Mouse (Mus musculus): ENCODE results near the gene Slc8a2. TPM values are rescaled to one million over a fixed set of nuclear protein-coding genes. Genes with fewer than 3 reads are reported as not detected.

Slc8a2 gene
- 21.2 and 22.4 TPM in 2 replicates for polyA plus RNA-seq (2021; fragmentation: Nextera tagmentation)
- long read RNA-seq, experiment 1, full-length matches to known transcripts: 9 of 20 reads
- long read RNA-seq, experiment 1, partial matches to known transcripts: 9 of 20 reads
- long read RNA-seq, experiment 1, other reads (novel, unspliced or antisense): 2 of 20 reads
- long read RNA-seq, experiment 2, full-length matches to known transcripts: 1 of 17 reads
- long read RNA-seq, experiment 2, partial matches to known transcripts: 7 of 17 reads
- long read RNA-seq, experiment 2, other reads (novel, unspliced or antisense): 9 of 17 reads

DNA sequence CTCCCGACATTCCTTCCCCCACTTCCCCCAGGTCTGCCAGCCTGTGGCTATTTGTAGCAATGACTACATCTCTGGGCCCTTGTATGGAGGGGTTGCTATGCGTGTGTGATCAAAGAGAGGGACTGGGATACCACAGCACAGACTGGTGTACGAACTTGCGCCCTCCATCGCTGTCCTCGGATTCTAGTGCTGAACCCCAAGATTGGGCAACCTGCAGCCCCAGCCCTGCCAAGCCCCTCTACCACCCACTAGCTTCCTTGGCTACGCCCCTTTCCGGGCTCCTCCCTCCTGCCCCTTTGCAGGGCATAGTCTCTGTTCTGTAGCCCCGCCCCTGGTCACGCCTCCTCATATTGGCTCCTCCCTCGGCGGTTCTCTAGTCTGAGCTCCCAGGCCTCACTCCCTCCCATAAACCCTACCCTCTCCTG lies at the start of gene Slc8a2:
Gene Slc8a2, plus strand, starts transcription at position 406 of the 425 bp plus-strand sequence.

DNA sequence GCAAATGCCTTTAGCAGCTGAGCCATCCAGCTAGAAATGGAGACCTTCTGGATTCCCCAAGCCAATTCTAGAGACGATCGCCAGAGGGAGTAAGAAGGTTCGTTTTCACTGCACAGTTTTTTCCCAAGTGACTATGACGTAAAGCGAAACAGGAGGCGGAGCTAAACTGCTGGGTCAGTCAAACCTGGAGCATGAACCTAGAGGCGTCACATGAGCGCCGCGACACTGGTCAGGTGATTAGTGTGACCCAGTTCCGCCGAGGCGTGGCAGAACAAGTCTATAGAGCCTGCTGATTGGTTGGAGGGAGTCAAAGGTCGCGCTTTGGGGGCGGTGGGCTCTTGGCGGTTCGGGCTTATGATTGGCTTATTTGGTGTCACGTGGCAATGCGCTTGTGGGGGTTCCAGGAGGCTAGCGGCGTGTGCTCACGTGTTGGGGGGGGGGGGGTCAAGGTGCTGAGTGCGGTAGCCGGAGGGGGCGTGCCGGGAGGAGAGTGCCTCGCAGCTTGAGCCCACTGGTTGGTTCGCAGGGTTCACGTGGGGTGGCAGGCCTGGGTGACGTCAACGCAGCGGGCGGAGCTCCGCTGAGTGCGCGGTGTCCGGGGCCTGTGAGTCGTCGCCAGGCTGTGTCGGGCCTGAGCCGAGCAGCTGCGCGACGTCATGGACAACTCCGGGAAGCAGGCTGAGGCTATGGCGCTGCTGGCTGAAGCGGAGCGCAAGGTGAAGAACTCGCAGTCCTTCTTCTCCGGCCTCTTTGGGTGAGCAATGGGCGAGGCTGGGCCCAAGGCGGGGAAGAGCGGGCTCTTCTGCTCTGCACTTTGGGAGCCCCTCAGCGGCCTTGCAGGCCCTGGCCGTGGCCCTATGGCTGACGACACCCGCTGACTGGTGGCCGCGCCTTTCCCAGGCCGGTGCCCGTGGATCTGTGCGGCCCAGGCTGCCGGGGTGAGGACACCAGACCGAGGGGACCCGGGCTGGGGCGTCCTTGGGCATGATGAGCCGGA lies 31.3 kb upstream of the Slc8a2 start, which contains the start of gene Napa:
Gene Napa, plus strand, starts transcription at position 438 of the 997 bp plus-strand sequence.

DNA sequence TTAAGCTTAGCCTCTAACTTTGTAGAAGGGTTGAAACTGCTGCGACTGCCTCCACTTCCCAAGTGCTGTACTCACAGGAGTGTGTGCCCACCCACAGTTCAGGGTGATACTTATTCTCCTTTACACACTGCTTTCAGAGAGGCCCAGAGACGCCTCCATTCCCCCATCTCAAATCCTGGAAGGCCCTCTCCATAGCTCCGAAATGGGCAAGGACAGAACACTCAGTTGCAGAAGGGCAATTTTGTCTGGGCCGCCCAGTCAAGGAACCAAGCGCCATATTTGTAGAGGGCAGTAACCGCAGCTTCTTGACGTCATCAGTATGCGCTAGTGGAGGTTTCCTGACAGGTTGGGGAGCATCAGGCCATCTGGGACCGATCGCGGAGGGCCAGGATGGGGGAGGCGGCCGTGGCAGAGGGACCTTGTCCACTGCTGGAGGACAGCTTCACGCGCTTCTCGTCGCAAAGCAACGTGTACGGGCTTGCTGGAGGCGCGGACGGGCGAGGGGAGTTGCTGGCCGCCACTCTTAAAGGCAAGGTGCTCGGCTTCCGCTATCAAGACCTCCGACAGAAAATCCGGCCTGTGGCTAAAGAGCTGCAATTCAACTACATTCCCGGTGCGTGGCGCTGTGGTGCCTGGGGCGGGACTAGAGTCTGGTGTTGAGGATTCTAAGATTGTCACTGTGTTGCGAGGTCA lies 9.9 kb upstream of the Slc8a2 start, which contains the start of gene Kptn:
Gene Kptn, plus strand, starts transcription at position 327 of the 693 bp plus-strand sequence.

DNA sequence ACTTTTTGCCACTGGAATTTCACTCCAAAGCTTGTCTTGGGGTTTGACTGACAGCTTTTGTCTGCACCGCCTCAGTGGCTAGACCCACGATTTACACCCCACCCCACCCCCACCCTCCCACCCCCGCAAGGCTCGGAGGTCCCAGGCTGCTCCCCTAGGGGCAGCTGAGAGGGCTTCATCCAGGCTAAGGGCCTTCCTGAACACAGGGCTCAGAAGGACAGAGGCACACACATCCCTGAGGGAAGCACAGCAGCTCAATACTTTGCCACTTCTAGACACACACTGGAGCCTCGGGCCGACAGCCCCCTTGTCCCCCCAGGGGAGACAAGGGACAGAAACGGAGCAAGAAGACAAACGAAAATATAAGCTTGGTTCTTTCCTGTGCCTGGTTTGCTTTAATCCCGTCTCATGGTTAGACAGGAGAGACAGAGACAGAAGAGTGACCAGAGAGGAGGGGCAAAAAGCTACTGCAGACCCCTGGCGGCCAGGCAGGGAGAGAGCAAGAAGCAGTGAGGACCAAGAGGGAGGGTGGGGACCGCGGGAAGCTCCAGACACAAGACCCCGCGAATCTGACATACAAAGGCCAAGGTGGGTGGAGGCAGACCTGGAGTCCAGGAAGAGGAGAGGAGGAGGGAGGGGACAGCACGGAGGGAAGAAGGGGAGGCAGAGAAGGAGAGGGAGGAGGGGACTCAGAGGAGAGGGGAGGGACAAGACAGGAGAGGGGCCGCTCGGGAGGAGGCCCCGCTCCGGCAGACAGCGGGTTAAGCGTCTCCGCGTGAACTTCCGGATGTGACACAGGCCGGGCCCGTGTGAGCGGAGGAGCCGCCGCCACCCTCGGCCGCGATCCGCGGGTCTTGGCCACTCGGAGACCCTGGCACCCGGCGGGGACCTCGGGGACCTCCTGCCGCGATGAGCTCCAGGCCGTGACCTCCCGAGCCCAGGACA lies 45.2 kb downstream of the Slc8a2 start, which contains the start of gene Meis3:
Gene Meis3, plus strand, starts transcription at position 494 of the 945 bp plus-strand sequence.

Other genes starting within 250 kb of the Slc8a2 start
- not detected in 2 replicates for gene Crx, start 249.9 kb upstream of the Slc8a2 start, polyA plus RNA-seq (2021; fragmentation: Nextera tagmentation)
- not detected in 2 replicates for gene Crxos, start 247.2 kb upstream of the Slc8a2 start, polyA plus RNA-seq (2021; fragmentation: Nextera tagmentation)
- 2,345 and 3,530 TPM in 2 replicates for gene Selenow, start 207.4 kb upstream of the Slc8a2 start, polyA plus RNA-seq (2021; fragmentation: Nextera tagmentation)
- 131 and 208 TPM in 2 replicates for gene Nop53, start 183.8 kb upstream of the Slc8a2 start, polyA plus RNA-seq (2021; fragmentation: Nextera tagmentation)
- 1.3 and 3.1 TPM in 2 replicates for gene Ehd2, start 162.3 kb upstream of the Slc8a2 start, polyA plus RNA-seq (2021; fragmentation: Nextera tagmentation)
- gene Bicra, start 81.9 kb upstream of the Slc8a2 start, polyA plus RNA-seq (2021; fragmentation: Nextera tagmentation): 2.7 and 6.4 TPM in 2 replicates
- gene Zfp541, start 68.0 kb upstream of the Slc8a2 start, polyA plus RNA-seq (2021; fragmentation: Nextera tagmentation): 0.05 and 0.06 TPM in 2 replicates
- gene Napa, start 31.4 kb upstream of the Slc8a2 start, polyA plus RNA-seq (2021; fragmentation: Nextera tagmentation): 309 and 471 TPM in 2 replicates
- gene Kptn, start 9.9 kb upstream of the Slc8a2 start, polyA plus RNA-seq (2021; fragmentation: Nextera tagmentation): 20.3 and 28.5 TPM in 2 replicates
- 31.0 and 31.8 TPM in 2 replicates for gene Meis3, start 45.3 kb downstream of the Slc8a2 start, polyA plus RNA-seq (2021; fragmentation: Nextera tagmentation)
- gene Dhx34, start 92.2 kb downstream of the Slc8a2 start, polyA plus RNA-seq (2021; fragmentation: Nextera tagmentation): 3.8 and 4.0 TPM in 2 replicates
- 0.55 and 0.59 TPM in 2 replicates for gene C5ar2, start 114.3 kb downstream of the Slc8a2 start, polyA plus RNA-seq (2021; fragmentation: Nextera tagmentation)
- gene C5ar1, start 129.7 kb downstream of the Slc8a2 start, polyA plus RNA-seq (2021; fragmentation: Nextera tagmentation): 0.84 and 1.1 TPM in 2 replicates
- 18.1 and 31.5 TPM in 2 replicates for gene Inafm1, start 143.8 kb downstream of the Slc8a2 start, polyA plus RNA-seq (2021; fragmentation: Nextera tagmentation)
- gene Ccdc9, start 157.0 kb downstream of the Slc8a2 start, polyA plus RNA-seq (2021; fragmentation: Nextera tagmentation): 3.6 and 13.8 TPM in 2 replicates
- 1.3 and 9.8 TPM in 2 replicates for gene Bbc3, start 178.6 kb downstream of the Slc8a2 start, polyA plus RNA-seq (2021; fragmentation: Nextera tagmentation)

Data from left cerebral cortex, adult 6 months (tissue).